Mouse (Mus musculus): ENCODE measurements around the gene Unc45a. TPM values are rescaled to one million over a fixed set of nuclear protein-coding genes. Genes with fewer than 3 reads are reported as not detected.
"Not testable (repeated sequence)": the region's sequence is repeated elsewhere in the genome, so short reads cannot be mapped to it uniquely, and the experiment has no call there.

Gene Unc45a
- total RNA-seq, 4 experiments from 2014 or later = 35.5 to 47.2 (median 40.6) TPM

DNA sequence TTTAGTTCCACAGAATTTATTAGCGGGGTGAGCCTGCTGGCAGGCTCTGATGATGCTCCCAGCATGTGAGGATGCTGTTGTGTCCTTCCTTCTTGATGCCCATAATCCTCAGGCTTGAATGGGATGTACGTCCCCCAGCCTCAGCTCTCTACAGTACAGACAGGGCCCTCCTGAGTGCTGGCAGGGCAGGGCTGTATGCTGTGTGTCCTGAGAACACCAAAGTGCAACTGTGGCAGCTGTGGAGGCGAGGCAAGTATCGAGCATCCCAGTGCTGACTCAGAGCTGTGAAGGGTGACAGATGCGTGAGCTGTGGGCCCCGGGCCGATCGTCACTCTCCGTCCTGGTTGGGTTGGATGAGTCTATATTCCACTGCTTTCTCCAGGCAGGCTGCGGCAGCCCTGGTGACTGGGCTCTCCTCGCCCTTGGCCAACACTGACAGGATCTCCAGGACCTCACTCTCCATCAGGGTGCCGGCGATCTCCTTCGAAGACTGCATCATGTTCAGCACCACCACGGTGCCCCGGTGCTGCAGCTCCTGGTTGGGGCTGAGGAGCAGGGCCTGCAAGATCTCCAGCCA, 15.4 kb downstream of the Unc45a start:
- DNase-seq (ENCODE audit: low spot score in 2 of 2) = peak in 1 of 2 experiments; percentile 22

DNA sequence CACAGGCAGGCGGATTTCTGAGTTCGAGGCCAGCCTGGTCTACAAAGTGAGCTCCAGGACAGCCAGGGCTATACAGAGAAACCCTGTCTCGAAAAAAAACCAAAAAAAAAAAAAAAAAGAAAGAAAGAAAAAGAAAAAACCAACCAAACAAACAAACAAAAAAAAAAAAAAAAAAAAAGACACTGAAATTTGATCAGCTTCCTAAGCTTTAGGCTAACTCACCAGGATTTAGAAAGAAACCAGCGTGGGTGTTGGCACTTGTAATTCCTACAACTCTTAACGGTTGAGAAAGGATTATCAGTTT, 16.0 kb downstream of the Unc45a start:
- not testable (repeated sequence) for DNase-seq (ENCODE audit: low spot score in 2 of 2)

- DNase-seq (ENCODE audit: low spot score in 2 of 2) = peak; percentile 94 to 95
These were observed 16.6 kb downstream of the Unc45a start, which contains the start of gene Rccd1 for GRCm38 (mm10) chr7:80324043-80324815. Gene Rccd1 (minus strand): TSS chr7:80324454.

DNA sequence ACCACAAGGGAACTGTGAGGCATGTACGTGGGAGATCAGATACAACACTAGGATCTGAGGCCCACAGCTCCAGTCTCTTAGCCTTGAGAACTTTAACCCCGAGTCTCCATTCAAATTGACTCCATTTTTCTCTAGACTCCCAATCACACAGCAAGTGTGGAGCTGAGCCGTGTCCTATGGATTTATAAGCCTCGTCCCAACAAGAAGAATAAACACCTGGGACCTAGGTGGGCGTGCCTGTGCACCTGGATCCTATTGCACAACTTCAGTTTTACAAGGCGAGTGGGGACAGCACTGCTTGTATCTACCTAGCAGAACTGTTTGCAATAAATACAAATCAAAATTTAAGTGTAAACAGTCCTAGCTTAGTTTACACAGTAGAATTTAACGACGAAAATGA, 17.5 kb downstream of the Unc45a start:
- no peak for DNase-seq (ENCODE audit: low spot score in 2 of 2)

DNA sequence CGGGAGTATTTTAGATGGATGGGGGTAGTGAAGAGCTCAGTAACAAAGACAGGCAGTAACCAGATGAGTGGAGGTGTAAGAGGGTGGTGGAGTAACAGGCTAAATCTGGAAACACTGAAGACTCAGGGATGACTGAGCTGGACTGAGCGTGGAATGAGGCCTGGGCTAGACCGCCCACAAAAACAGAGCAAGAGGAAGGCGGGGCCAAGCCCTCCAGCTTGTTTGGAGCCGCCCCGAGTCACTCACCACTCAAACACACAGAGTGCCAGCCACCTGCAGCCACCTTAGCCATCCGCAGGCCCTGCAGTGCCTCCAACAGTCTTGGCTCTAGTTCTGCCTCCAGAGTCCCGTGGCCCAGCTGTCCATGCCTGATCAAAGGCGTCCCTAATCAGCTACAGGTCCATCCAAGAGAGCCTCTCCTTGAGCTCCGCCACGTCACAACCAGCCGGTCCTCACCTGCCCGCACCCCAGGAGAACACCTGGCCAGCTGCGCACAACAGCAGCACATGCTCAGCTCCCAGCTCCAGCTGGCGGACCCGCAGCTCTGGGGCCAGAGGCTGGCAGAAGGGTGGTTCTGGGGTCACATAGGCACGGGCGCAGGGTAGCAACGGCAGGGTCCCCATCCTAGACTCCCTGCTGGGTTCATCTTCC, 20.8 kb downstream of the Unc45a start:
- DNase-seq (ENCODE audit: low spot score in 2 of 2) = no peak

DNA sequence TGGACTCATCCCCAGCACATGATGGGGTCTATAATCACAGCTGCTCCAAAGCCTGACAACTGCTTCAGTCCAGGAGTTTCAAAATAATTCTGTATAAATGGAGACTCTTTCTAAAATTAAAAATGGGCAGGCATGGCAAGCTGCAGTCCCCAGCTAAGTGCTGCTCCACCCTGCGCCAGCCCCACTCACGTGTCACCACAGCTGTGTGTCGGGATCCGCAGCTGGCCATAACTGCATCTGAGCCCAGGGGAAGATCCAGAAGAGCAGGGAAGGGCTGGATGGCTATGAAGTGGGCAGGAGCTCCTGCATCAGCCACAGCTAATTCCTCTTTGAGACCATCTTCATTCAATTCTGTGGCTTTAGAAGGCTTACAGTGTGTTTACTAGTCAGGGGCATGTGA, 22.1 kb downstream of the Unc45a start:
- no peak for DNase-seq (ENCODE audit: low spot score in 2 of 2)

GRCm38 (mm10) chr7:80317439-80318115, 23.2 kb downstream of the Unc45a start:
- no peak for DNase-seq (ENCODE audit: low spot score in 2 of 2)

- no peak for DNase-seq (ENCODE audit: low spot score in 2 of 2)
These were observed 25.1 kb downstream of the Unc45a start for GRCm38 (mm10) chr7:80315733-80316132.

DNA sequence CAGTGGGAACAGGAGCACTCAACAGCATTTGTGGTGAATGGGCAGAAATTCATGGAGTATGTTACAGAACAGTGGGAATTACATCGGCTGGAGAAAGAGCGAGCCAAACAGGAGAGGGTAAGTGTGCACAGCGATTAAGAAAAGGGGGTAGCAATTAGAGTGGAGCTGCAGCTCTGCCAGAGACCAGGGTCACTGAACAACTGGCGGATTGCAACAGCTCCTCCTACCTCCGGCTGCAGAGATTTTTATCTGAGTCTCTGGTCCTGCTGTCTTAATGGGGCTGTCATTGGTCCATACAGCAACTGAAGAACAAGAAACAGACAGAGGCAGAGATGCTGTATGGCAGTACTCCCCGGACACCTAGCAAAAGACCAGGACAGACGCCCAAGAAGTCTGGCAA, 30.0 kb downstream of the Unc45a start:
- no peak for DNase-seq (ENCODE audit: low spot score in 2 of 2)

DNA sequence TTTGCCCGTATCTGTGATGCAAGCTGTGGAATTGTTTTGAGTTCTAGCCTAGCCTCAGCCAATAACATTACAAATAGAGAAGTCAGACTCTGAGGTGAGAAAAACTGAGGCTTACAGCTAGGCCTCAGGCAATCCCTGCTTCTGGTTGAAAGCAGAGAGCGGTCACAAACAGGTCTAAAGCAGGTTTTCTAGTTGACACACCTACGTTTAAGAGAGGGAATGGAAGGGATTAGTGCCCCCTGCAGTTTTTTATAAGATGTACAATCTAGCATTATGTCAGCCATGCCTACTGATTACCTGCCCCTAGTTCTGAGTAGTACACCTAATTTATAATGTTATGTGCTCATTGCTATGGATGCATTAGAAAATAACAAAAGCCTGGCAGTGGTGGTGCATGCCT, 33.0 kb downstream of the Unc45a start:
- no peak for DNase-seq (ENCODE audit: low spot score in 2 of 2)

GRCm38 (mm10) chr7:80301522-80301921, 39.3 kb downstream of the Unc45a start:
- no peak for DNase-seq (ENCODE audit: low spot score in 2 of 2)

- no peak for DNase-seq (ENCODE audit: low spot score in 2 of 2)
These were observed 41.2 kb downstream of the Unc45a start for GRCm38 (mm10) chr7:80299568-80299967.

DNA sequence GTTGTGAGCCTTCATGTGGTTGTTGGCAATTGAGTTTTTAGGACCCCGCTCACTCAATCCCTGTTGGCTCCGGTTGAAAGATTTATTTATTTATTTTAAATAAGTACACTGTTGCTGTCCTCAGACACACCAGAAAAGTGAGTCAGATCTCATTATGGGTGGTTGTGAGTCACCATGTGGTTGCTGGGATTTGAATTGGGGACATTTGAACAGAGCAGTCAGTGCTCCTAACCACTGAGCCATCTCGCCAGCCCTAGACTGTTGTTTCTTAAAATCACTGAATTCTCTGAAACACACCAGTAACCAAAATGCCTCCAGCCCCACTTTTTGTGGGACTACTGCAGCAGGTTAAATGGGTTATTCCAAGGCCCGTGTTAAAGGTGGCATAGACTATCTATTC, 42.1 kb downstream of the Unc45a start:
- no peak for DNase-seq (ENCODE audit: low spot score in 2 of 2)

DNA sequence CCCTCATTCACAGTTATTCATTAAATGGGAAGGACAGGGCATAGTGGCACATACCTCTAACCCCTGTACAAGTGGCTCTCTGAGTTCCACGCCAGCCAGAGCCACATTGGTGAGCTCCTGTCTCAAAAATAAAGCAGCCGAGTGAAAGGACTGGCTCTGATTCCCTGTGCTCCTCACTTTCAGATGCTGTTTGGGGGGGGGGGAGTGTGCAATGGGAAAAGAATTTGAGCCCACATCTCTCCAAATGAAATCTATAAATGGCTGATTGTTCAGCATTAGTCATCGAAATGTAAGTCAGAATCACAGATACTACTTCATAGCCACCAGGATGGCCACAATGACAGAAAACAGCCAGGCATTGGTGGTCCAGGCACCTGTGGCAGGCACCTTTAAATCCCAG, 43.8 kb downstream of the Unc45a start:
- DNase-seq (ENCODE audit: low spot score in 2 of 2) = no peak

DNA sequence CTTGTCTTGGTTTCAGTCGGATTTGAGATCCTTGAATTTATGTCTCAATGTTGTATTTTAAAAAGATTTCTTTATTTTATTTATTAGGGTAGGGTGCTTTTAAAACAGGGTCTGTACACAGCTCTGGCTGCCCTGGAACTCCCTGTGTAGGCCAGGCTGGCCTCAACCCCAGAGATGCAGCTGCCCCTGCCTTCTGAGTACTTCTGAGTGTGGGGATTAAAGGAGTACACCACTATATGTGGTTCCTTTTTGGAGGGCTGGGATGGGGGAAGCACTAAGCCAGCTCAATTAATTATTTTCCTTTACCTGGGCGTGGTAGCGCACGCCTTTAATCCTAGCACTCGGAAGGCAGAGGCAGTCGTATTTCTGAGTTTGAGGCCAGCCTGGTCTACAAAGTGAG, 44.3 kb downstream of the Unc45a start:
- DNase-seq (ENCODE audit: low spot score in 2 of 2) = no peak

DNA sequence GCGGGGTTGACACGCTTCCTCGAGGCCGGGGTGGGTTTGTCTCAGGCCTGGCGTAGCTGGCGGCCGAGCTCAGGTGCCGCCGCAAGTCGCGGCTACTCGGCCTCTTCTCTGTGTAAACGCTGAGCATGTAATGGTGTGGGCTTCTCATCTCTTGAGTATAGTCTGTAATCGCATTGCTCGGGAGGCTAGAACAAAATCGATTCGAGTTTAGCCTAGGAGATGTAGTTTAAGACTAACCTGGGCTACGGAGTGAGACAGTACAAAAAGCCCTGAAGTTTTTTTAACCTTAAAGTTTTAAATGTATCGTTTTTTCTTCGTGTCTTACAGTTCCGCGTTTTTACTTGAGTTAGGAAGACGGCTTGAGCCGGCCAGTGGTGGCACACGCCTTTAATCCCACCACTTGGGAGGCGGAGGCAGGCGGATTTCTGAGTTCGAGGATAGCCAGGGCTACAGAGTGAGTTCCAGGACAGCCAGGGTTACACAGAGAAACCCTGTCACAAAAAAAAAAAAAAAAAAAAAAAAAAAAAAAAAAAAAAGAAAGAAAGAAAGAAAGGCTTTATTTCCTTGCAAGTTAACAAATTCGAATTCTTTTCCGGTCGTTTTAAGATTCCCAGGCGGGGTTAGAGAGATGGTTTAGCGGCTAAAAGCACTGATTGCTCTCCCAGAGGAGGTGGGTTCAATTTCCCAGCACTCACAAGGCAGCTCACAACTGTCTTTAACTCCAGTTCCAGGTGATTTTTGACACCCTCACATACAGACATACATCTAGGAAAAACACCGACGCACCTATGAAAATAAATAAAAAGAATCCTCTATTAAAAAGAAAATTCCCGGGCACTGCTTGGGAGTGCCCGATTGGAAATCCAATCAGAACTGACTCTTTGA, 45.8 kb downstream of the Unc45a start:
- no peak for DNase-seq (ENCODE audit: low spot score in 2 of 2)

DNA sequence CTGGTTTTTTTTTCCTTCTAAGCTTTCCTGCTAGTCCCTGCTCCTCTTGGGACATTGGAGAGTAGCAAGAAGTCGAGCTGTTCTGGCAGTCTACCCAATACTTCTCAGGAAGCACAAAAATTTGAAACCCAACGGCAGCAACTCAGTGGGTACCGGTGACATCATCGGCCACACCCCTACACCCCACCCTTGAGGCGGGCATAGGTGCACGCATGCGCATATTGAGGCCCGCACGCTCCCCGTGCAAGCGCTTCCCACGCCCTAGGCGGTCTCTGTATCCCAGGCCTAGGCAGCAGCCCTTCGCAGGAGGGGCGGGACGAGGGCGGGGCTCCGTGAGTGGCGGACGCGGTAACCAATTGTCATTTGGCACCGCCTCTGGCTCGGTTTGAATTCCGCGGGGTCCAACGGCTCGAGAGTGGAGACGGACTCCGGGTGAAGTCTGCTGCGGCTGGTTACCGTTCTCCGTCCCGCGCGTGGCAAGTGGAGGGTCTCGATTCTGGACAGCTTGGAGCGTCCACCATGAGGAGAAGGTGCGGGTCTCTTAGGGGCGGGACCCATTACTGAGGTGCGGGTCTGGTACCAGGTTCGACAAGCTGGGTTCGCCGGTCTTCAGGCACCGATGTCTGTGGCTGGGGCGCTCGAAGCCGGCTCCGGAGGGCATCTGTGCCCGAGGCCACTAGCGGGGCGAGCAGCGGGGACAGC, 46.6 kb downstream of the Unc45a start, which contains the start of gene Prc1:
TSS of gene Prc1 (plus strand) at position 389 of the 702 bp plus-strand sequence.
- peak; percentile 97 to 99 for DNase-seq (ENCODE audit: low spot score in 2 of 2)

- no peak for DNase-seq (ENCODE audit: low spot score in 2 of 2)
These were observed 53.1 kb downstream of the Unc45a start for GRCm38 (mm10) chr7:80287736-80288135.

GRCm38 (mm10) chr7:80285725-80286124, 55.1 kb downstream of the Unc45a start:
- DNase-seq (ENCODE audit: low spot score in 2 of 2) = no peak

GRCm38 (mm10) chr7:80284391-80284790, 56.4 kb downstream of the Unc45a start:
- DNase-seq (ENCODE audit: low spot score in 2 of 2) = no peak
